Mouse (Mus musculus): ENCODE measurements around the gene Hoxc6. TPM values are rescaled to one million over a fixed set of nuclear protein-coding genes. Genes with fewer than 3 reads are reported as not detected.

Gene Hoxc6
- total RNA-seq, 4 experiments from 2014 or later = 4.5 to 6.3 (median 5.2) TPM

DNA sequence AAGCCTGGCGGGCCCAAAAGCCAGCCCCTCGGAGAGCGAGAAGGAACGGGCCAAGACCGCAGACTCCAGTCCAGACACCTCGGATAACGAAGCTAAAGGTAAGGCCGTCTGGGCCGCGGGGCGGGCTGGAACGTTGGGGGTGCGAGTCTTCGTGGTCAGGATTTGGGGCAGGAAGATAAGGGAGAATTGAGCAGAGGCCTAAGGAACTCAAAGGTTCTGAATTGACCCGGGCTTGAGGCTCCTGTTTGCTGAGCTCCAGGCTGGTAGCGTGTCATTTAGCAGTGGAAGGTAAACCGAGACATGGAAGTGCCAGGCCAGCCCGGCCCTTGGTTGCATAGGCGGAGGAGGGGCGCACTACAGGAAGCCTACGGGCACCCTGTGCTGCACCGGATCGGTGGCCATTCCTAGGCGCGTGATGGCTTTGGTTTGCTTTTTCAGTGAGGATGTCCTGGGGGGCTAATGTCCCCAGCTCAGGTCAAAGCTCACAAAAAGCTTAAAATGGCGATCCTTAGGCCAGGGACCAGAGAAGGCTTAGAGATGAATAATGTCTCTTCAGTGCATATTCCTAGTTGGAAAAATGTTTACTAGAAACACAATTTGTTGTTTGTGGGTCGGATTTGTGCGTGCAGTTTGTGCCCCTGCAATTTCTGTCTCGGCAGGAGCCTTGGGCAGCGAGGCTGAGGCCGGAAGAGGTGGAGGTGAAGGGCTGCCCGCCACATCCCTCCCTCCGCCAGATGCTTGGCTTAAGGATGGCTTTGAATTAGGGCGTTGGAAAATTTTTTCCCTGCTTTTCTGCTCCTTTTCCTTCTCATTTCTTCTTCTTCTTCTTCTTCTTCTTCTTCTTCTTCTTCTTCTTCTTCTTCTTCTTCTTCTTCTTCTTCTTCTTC, 30.3 kb upstream of the Hoxc6 start:
- no peak for DNase-seq (ENCODE audit: low spot score in 2 of 2)

DNA sequence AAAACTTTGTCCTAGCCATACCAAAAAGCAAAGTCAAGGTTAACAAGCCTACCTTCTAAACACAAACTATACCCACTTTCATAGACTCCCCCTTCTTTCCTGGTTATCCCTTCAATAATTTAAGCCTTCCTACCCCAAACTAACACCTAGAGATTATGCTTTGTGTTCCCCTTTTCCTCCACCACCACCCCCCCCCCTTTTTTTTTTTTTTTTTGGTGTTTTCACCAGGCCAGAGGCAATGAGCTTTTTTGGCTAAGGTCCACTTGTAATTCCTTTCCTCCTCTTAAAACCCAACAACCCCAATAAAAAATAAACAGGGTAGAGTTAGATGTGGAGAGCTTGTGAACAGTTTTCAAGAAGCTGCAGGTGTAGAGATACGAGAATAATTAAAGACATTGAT, 28.8 kb upstream of the Hoxc6 start:
- DNase-seq (ENCODE audit: low spot score in 2 of 2) = no peak

DNA sequence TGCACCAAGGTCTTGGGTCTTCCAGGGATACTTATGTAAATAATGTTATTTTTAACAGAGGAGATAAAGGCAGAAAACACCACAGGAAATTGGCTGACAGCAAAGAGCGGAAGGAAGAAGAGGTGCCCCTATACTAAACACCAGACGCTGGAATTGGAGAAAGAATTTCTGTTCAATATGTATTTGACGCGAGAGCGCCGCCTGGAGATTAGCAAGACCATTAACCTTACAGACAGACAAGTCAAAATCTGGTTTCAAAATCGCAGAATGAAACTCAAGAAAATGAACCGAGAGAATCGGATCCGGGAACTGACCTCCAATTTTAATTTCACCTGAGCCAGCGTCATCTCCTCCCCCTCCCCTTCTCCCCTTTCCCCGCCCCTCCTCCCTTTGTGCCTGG, 27.3 kb upstream of the Hoxc6 start:
- no peak for DNase-seq (ENCODE audit: low spot score in 2 of 2)

DNA sequence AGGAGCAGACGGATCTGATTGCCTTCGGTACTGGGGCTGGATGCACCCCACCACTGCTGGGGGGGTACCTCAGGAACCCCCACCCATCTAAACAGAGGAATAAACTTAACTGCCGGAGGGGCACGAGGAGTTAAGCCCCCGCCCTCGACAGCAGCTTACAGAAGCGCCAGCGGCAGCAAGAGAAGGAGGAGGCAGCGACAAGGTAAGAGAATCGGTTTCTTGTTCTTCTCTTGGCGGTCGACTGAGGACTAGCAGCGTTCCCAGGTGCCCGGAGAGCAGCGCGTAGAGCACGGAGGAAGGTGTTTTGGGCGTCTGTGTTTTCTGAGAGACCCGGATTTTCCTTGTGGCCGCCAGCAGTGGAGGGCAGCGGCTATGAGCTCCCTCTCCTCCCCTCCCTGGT, 25.8 kb upstream of the Hoxc6 start:
- no peak for DNase-seq (ENCODE audit: low spot score in 2 of 2)

DNA sequence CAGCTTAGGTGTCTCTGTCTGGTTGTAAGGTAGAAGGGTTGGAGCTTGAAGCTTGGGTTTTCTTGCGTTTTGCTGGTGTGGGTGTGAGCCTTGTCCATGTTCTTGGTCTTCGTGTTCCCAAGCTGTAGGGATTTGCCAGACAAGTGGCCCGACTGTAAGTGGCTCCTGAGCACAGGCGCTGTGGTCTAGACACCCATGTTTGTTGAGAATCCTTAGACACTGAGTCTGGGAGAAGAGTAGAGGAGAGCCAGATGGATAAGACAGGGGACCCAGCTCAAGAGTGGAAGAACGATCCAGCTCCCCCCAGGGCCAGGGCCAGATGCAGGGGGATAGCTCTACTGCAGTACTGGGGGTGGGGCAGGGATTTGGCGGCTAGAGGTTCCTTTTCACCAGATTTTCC, 25.3 kb upstream of the Hoxc6 start:
- DNase-seq (ENCODE audit: low spot score in 2 of 2) = no peak

DNA sequence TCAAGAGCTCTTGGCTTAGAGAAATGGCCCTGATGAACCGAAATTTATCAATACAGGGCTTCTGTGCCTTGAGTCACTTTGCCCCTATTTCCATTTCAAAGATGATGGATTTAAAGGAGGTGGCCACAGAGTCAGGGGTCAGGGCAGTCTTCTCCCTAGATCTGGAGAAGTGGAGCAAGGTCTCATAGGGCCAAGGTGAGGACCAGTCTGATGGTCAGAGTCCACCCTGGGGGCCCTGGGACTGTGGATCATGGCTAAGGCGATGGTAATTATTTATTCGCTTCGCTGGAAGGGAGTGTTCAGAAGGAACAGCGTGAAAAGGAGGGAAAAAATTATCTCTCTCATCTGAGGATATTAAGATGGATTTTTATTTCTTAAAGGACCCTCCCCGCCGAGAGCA, 23.0 kb upstream of the Hoxc6 start:
- DNase-seq (ENCODE audit: low spot score in 2 of 2) = no peak

DNA sequence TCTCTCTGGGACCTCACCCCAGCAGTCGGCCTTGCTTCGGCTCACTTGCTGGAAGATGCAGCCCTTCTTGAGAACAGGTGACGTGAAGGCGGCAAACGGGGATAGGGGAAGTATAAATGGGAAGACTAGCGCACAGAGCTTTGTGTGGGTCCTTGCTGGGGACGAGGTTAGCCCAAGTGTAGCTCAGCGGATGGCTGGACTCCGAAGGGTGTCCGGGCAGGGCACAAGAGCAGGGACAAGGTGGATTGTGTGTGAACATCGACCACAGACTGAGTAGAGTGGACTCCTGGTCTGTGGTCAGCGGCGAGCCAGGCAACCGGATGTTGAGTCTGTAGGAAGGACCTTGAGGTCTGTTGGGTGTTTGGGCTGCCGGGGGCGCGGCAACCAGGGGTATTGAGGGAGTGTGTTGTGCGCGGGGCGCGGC, 22.4 kb upstream of the Hoxc6 start:
- DNase-seq (ENCODE audit: low spot score in 2 of 2) = no peak

DNA sequence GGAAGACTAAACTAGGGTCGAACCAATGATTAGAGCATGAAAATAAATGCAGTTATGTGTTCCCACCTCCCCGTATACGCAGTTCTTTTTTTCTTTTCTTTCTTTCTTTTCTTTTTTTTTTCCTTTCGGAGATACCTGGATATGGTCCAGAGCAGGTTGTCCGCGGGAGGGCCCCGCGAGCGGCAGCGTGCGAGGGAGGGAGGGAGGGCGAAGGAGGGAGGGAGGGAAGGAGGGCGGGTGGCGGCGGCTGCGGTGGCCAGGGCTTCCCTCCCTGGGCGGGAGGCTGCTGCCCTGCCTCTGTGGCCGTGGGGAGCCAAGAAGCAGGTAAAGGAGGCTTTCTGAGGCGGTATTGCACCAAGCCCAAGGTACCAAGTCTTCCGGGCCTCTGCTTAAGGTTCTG, 21.9 kb upstream of the Hoxc6 start, which contains the start of gene Hoxc9:
Hoxc9 (plus strand) TSS at position 269 of the 400 bp plus-strand sequence.
- no peak for DNase-seq (ENCODE audit: low spot score in 2 of 2)

DNA sequence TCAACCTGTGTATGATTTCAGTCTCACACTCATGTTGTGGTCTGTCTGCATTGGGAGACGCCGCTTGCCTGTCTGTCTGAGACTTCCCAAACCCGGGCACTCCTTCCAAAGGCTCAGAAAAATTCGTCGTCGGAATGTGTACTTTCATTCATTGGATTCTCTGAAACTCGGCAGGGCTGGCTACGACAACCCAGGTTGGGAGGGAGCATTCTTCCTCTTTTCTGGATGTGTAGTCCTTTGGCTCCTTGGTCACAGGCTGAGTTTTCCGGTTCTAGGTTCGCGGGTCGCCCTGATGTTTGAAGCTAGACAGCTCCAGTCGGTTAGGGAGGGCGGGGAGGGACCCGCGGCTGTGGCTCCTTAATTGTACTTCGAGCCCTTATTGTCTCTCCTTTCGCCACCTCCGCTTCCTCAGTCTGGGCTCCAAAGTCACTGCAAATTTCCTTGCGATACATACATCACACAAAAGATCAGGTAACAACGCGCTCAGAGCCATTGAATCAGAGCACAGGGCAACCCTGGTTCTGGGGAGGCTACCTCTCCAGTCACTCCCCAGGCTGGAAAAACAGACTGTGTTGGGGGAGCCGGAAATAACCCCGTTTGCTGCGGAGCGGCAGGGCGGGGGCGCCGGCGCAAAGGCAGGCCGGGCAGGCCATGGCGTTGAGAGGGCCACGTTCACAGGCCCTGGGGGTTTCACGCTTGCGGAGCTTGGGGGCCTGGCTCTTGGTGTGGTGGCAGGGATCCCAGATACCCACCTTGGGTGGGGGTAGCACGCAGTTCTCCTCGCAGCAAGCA, 21.2 kb upstream of the Hoxc6 start:
- no peak for DNase-seq (ENCODE audit: low spot score in 2 of 2)

DNA sequence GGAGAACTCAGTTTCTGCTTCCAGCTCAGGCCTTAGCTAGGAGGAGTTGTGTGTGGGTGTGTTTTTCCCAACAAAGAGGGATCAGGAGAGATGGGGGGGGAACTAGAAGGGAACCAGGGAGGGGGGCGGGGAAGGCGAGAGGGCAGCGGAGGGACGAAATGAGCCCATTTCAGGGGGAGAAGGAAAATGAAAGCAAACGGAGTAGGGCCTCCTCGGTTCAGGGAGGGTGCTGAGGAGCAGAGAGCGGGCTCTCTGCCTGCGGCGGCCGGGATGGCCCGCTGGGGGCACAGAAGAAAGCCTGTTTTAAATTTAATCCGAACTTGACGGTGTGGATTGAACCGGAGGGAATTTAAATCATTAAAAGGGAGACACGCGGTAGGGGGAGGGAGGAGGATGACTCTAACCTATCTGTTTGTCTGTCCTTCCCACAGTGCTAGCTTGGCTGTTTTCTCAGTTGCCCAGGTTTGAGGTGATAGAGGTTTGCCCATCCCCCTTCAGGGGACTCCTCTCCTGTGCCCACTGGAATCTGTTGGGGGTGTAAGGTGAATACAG, 20.6 kb upstream of the Hoxc6 start:
- DNase-seq (ENCODE audit: low spot score in 2 of 2) = no peak

DNA sequence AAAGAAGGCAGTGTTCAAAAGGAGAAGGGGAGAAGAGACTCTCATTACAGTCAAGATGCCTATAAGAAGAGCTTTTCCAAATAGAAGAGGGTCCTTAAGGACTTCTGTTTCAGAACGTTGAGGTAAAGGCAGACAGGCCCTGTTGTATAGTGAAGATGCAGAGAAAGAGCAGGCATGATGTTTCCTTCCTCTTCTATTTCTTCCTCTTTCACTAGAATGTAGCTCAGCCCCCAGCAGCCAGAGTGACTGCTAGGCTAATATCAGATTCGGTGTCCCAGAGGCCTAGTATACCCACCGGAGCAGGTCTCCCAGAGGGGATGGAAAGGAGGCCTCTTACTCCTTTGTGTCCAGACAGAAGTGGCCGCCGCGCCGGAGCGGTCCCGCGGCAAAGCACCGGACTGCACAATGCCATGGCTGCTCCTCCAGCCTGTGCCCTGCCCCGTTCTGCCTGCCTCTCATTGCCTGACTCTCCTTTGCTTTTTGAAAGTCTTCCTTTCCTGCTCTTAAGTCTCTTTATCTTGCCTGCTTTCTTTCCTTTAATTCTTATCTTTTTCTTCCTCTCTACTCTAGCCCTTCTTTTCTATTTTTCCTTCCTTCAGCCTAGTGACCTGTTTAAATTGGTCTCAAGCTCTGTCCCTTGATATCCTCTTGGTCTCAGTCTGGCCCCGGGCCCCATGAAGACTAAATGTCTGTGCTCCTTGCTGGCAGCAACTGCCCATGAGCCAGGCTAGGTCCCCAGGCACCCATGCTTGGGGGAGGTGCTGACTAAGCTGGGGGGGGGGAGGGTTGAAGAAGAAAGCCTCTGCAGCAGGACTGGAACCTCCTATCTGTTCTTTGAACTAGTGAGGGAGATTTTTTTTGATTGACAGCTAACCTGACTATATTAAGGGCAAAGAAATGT, 19.2 kb upstream of the Hoxc6 start:
- no peak for DNase-seq (ENCODE audit: low spot score in 2 of 2)

DNA sequence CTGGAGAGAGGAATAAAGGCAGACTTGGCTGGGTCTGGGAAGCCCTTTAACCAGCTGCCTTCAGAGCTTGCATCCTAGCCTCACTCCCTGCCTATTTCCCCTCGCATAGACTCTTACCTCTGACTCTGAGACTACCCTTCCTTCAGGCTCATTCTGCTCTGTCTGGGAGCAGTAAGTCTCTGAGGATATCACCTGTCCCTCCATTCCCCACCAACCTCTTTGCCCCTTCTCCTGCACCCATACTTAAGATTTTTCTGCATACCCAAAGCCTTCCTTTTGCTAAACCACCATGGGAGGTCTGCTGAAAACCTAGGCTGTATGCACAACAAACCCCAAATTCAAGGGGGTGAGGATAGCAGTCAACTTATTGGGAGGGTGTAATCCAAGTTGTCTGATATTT, 18.1 kb upstream of the Hoxc6 start:
- no peak for DNase-seq (ENCODE audit: low spot score in 2 of 2)

DNA sequence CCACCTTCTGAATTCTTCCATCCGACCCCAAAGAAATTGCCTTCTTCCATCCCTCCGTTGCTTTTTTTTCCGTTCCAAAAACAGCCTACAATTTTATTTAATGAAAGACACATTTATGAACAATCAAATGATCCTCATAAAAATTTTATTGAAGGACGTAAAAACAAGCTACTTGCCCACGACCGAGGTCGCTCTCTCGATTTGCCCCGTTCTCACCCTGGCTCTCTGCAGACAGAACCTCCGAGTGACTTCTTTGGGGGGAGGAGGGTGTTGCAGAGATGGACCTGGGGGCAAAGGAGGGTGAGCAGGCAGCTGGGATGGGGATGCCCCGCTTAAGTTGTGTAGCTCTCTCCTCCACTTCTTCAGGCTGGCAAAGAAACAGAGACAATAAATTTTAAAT, 17.7 kb upstream of the Hoxc6 start:
- no peak for DNase-seq (ENCODE audit: low spot score in 2 of 2)

DNA sequence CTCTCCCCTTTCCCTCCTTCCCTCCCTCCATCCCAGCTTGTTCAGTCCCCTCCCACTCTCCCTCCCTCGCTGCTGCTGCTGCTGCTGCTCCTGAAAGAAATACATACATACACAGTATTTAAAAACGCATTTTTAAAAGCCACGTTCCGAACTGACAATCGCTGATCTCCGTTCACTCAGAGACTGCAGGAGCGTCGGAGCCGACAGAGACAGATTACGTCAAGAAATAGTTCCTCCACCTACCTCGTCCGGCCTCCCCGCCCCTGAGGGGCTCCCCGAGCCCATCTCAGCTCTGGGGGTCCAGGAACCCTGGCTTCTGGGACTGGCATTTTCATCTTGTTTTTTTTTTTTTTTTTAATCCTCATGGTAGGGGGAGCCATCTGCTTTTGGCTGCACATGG, 17.1 kb upstream of the Hoxc6 start:
- no peak for DNase-seq (ENCODE audit: low spot score in 2 of 2)

DNA sequence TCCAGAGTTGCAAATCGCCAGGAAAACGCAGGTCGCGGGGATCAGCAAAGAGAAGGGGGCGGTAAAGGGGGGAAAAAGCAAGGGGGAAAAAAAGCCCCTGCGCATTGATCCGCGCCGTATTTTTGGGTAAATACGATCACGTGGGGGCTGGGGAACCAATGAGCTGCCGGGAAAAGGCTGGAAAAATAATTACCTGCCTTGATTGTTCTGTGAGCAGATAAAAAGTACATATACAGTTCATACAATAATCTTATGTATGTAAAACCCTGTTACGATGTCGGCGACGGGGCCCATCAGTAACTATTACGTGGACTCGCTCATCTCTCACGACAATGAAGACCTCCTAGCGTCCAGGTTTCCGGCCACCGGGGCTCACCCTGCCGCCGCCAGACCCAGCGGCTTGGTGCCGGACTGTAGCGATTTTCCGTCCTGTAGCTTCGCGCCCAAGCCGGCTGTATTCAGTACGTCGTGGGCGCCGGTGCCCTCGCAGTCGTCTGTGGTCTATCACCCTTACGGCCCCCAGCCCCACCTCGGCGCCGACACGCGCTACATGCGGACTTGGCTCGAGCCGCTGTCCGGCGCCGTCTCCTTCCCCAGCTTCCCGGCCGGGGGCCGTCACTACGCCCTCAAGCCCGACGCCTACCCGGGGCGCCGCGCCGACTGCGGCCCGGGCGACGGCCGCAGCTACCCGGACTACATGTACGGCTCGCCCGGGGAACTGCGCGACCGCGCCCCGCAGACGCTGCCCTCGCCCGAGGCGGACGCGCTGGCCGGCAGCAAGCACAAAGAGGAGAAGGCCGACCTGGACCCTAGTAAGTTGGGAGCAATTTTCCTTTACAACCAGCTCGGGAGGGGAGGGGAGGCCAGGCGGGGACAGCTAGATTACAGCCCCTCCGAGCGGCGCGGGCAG, 16.4 kb upstream of the Hoxc6 start:
- DNase-seq (ENCODE audit: low spot score in 2 of 2) = no peak

DNA sequence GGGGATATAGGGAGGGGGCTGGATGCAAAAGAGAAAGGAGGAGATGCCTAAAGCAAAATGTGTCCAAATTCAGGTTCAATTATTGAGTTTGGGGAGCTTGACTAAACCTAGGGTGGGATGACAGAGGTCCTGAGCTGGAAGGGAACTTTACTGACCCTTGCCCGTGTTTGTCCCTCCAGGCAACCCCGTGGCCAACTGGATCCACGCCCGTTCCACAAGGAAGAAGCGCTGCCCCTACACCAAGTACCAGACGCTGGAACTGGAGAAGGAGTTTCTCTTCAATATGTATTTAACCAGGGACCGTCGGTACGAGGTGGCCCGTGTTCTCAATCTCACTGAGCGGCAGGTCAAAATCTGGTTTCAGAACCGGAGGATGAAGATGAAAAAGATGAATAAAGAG, 14.3 kb upstream of the Hoxc6 start:
- no peak for DNase-seq (ENCODE audit: low spot score in 2 of 2)

DNA sequence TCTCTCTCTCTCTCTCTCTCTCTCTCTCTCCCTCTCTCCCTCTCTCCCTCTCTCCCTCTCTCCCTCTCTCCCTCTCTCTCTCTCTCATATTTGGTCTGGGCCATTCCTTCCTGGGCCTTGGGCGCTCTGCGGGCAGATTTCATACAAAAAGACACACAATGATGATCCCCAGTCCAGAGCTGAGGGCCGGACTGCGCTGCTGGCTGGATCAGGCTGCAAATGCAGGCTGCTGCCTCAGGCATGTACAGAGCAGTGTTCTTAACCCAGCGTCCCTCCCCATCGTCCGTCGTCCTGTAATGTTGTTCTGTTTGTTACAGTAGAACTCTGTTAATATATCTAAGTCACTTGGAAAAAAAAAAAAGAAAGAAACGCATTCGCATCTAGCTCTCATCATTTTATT, 13.5 kb upstream of the Hoxc6 start:
- DNase-seq (ENCODE audit: low spot score in 2 of 2) = no peak

DNA sequence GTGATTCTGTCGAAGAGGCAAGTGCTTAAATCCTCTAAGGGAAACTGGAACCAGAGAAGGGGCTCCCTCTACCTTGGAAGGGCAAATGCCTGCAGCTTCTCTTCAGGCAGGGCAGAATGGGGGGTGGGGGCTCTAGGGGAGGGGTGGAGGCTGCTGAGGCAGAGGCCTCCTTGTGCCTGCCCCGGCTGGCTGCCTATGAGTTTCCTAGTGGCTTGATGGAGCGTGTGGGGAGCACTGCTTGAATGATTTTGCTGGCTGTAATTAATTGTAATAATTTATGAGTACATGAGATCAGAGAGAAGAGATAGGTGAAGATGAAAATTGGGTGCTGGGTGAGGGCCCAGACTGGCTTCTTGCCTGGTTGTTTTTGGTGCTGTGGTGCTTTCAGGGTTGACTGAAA, 13.1 kb upstream of the Hoxc6 start:
- no peak for DNase-seq (ENCODE audit: low spot score in 2 of 2)

DNA sequence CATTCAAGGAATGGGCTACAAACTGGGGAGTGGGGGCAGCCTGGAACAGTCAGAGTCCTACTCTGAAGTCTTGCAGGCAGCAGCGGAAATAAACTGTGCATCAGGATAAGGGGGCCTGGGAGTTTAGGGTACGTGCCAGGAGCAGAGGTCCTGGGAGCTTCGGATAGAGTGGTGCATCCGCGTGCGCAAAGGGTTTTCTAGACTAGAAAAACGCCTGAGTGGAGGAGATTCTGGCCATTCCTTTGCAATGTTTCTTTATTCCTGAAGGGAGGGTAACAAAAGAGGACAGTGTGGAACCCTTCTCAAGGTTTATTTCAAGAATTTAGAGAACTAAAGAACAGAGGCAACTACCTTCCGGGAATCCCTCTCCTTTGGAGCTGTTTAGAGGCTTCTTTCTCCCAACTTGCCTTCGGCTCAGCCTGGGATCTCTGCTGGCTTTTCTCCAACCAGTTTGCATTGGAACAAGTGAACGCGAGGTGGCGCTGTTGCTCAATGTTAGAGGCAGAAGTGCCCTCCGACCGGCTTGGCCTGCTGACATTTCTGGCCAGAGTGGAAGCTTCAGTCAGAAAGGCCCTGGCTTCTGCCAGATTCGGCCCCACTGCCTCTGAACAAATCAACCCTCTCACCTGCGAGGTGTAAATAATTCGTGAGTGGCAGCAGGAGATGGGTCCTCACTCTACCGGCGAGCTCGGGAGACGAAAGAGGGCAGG, 10.8 kb upstream of the Hoxc6 start:
- peak; percentile 90 to 93 for DNase-seq (ENCODE audit: low spot score in 2 of 2)

DNA sequence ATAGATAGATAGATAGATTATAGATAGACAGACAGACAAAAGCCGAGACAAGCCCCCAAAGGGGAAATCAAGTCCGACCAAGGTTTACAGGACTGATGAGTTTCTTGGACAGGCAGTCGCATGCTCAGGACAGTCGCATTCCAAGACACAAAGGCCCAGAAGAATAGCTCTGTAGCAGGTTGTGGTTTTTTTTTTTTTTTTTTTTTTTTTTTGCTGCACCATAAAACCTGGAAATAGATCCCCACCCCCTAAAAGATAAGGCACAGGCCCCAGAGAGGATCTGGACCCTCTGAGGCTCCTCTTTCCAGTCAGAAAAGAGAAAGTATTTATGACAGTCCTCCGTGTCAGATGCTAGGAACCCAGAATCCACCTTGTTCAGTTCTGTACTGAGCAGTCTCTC, 10.0 kb upstream of the Hoxc6 start:
- no peak for DNase-seq (ENCODE audit: low spot score in 2 of 2)
